Mouse (Mus musculus): ENCODE results near the gene Tmem107. TPM values are rescaled to one million over a fixed set of nuclear protein-coding genes. Genes with fewer than 3 reads are reported as not detected.
A peak's percentile ranks its signal among the peaks of the same experiment; 100 is the strongest.
"Not testable (repeated sequence)": the region's sequence is repeated elsewhere in the genome, so short reads cannot be mapped to it uniquely, and the experiment has no call there.

Gene Tmem107
- total and polyA plus RNA-seq, 3 experiments: 22.6 to 31.3 (median 30.1) TPM

DNA sequence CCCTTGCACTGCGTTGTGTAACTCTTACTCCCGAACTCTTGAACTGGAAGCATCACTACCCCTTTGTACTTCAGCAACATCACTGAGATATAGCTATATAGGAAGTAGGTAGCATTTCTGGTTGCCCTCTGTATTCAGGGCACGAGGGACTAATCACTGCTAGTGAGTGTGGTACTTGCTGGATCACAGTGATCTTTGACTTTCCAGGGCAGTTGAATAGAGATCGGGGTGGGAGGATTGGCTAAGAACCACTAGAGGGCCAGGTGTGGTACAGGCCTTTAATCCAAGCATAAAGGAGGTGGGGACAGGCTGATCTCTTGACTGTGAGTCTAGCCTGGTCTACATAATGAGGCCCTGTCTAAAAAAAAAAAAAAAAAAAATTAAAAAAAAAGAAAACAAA lies 22.3 kb downstream of the Tmem107 start:
- Histone ChIP-seq H3K4me1 (ENCODE audit: control insufficient read depth in 1 of 2, insufficient read depth in 2 of 2) (peaks cover 20 to 74% of the 10 kb centered on the region in 2 experiments), H3K27me3 (replicated peaks) (peaks cover 6% of the 10 kb centered on the region), H3K4me2 (ENCODE audit: insufficient read depth, low read depth, poor library complexity, severe bottlenecking) (no peak overlapping the region), H3K27ac (ENCODE audit: insufficient read depth, low read depth) (no peak overlapping the region), H3K79me2 (replicated peaks; ENCODE audit: control insufficient read depth, extremely low read depth, insufficient read depth, poor library complexity, severe bottlenecking) (peaks cover 29% of the 10 kb centered on the region), H3K9ac (ENCODE audit: insufficient read depth, low read depth) (no peak overlapping the region), H3K9me3 (replicated peaks; ENCODE audit: low read length) (no peaks in the 10 kb centered on the region), H3K36me3 (replicated peaks in 1 of 2; ENCODE audit: control insufficient read depth in 1 of 2, insufficient read depth in 1 of 2, low read length in 1 of 2) (peaks cover 23 to 37% of the 10 kb centered on the region in 2 experiments), H3K4me3 (replicated peaks in 1 of 3; ENCODE audit: low read depth in 2 of 3, low read length in 2 of 3, poor library complexity in 1 of 3) (no peak overlapping the region)
- in situ Hi-C loops (cut with MboI; ENCODE audit: low pct_ligation_motif_present, low pct_unique_long_range_greater_than_20kb, low sequenced_read_pairs): loop anchor here (25.0 kb wide), 1 partner anchor 919 kb away; the partner anchor contains the start of genes Acadvl, Dlg4 and Dvl2
- DNase-seq (ENCODE audit: extremely low read depth): no peak
- dilution Hi-C loops (cut with MboI; ENCODE audit: extremely low pct_ligation_motif_present, extremely low pct_unique_long_range_greater_than_20kb, low sequenced_read_pairs): no loop called here
- TF ChIP-seq POLR2AphosphoS2 (IDR thresholded peaks at IDR 0.05; ENCODE audit: low read depth, low read length) (peak; percentile 33; the same call in 1 of the 2 replicates), ZMIZ1 (IDR thresholded peaks at IDR 0.05; ENCODE audit: low read depth, low read length) (no peak), SMC3 (IDR thresholded peaks at IDR 0.05; ENCODE audit: low read depth, low read length) (peak; percentile 17; the same call in 1 of the 2 replicates), POLR2A (IDR thresholded peaks at IDR 0.05; ENCODE audit: low read depth, low read length) (0 out of 2 replicates have a peak, but pooled peaks have one; percentile 4), CTCF (conservative IDR thresholded peaks at IDR 0.05 in 1 of 2, IDR thresholded peaks at IDR 0.05 in 1 of 2; ENCODE audit: low read depth in 2 of 2, low read length in 2 of 2) (peak in 1 of 2 experiments; percentile 45; a peak in 2 of 4 replicates)

DNA sequence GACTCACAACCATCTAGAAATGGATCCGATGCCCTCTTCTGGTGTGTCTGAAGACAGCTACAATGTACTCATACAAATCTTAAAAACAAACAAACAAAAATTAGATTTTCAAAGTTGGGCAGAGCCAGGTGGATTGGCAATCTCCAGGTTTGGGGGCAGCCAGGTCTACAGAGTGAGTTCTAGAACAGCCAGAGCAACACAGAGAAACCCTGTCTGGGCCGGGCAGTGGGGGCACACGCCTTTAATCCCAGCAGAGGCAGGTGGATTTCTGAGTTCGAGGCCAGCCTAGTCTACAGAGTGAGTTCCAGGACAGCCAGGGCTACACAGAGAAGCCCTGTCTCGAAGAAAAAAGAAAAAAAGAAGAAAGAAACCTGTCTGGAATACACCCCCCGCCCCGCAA lies 23.2 kb downstream of the Tmem107 start:
- H3K4me2 ChIP-seq (ENCODE audit: insufficient read depth, low read depth, poor library complexity, severe bottlenecking); H3K27ac ChIP-seq (ENCODE audit: insufficient read depth, low read depth); dilution Hi-C loops (cut with MboI; ENCODE audit: extremely low pct_ligation_motif_present, extremely low pct_unique_long_range_greater_than_20kb, low sequenced_read_pairs); DNase-seq (ENCODE audit: extremely low read depth); H3K9me3 ChIP-seq (replicated peaks; ENCODE audit: low read length); H3K27me3 ChIP-seq (replicated peaks); H3K4me3 ChIP-seq (replicated peaks in 1 of 3; ENCODE audit: low read depth in 2 of 3, low read length in 2 of 3, poor library complexity in 1 of 3); H3K9ac ChIP-seq (ENCODE audit: insufficient read depth, low read depth): not testable (repeated sequence)
- TF ChIP-seq CHD1 (IDR thresholded peaks at IDR 0.05; ENCODE audit: low read depth, low read length): peak; percentile 81
- in situ Hi-C loops (cut with MboI; ENCODE audit: low pct_ligation_motif_present, low pct_unique_long_range_greater_than_20kb, low sequenced_read_pairs): loop anchor here (25.0 kb wide), 1 partner anchor 918 kb away; the partner anchor contains the start of genes Acadvl, Dlg4 and Dvl2
- H3K36me3 ChIP-seq (replicated peaks in 1 of 2; ENCODE audit: control insufficient read depth in 1 of 2, insufficient read depth in 1 of 2, low read length in 1 of 2): peaks cover 23 to 37% of the 10 kb centered on the region in 2 experiments
- H3K4me1 ChIP-seq (ENCODE audit: control insufficient read depth in 1 of 2, insufficient read depth in 2 of 2): peaks cover 27 to 79% of the 10 kb centered on the region in 2 experiments
- H3K79me2 ChIP-seq (replicated peaks; ENCODE audit: control insufficient read depth, extremely low read depth, insufficient read depth, poor library complexity, severe bottlenecking): peaks cover 25% of the 10 kb centered on the region

GRCm38 (mm10) chr11:69094697-69095429 lies 24.3 kb downstream of the Tmem107 start, which contains the start of gene Per1:
Per1 (plus strand) TSS chr11:69095217.
- Histone ChIP-seq H3K4me1 (ENCODE audit: control insufficient read depth in 1 of 2, insufficient read depth in 2 of 2) (peaks cover 21 to 71% of the 10 kb centered on the region in 2 experiments), H3K27me3 (replicated peaks) (peaks cover 6% of the 10 kb centered on the region)
- dilution Hi-C loops (cut with MboI; ENCODE audit: extremely low pct_ligation_motif_present, extremely low pct_unique_long_range_greater_than_20kb, low sequenced_read_pairs): no loop called here
- no peak for TF ChIP-seq RCOR1 (conservative IDR thresholded peaks at IDR 0.05; ENCODE audit: low read depth, low read length)
- TF ChIP-seq POLR2A (IDR thresholded peaks at IDR 0.05; ENCODE audit: low read depth, low read length): peak; percentile 48; the same call in 1 of the 2 replicates
- peak; percentile 71; the same call in 1 of the 2 replicates for TF ChIP-seq IRF4 (IDR thresholded peaks at IDR 0.05; ENCODE audit: low read depth, low read length)
- TF ChIP-seq RAD21 (IDR thresholded peaks at IDR 0.05; ENCODE audit: low read depth, low read length): no peak
- no peak; the same call in 1 of the 2 replicates for TF ChIP-seq GABPA (IDR thresholded peaks at IDR 0.05; ENCODE audit: insufficient replicate concordance, low read depth, low read length)
- TF ChIP-seq JUN (IDR thresholded peaks at IDR 0.05; ENCODE audit: insufficient read depth, low read depth, low read length): no peak
- TF ChIP-seq ELF1 (IDR thresholded peaks at IDR 0.05; ENCODE audit: low read depth, low read length): peak; percentile 97
- no peak for TF ChIP-seq JUND (conservative IDR thresholded peaks at IDR 0.05; ENCODE audit: low read depth, low read length)
- peak; percentile 93 for TF ChIP-seq MAZ (IDR thresholded peaks at IDR 0.05; ENCODE audit: low read depth, low read length)
- peak; percentile 30; the same call in 1 of the 2 replicates for TF ChIP-seq UBTF (IDR thresholded peaks at IDR 0.05; ENCODE audit: low read depth, low read length)
- TF ChIP-seq MAFK (IDR thresholded peaks at IDR 0.05; ENCODE audit: insufficient replicate concordance, low read length): no peak
- TF ChIP-seq SIN3A (IDR thresholded peaks at IDR 0.05; ENCODE audit: low read length): peak; percentile 100
- TF ChIP-seq PAX5 (IDR thresholded peaks at IDR 0.05; ENCODE audit: low read length): no peak
- TF ChIP-seq ZNF384 (IDR thresholded peaks at IDR 0.05; ENCODE audit: low read depth, low read length): no peak
- TF ChIP-seq CHD1 (IDR thresholded peaks at IDR 0.05; ENCODE audit: low read depth, low read length): no peak
- TF ChIP-seq ZKSCAN1 (IDR thresholded peaks at IDR 0.05; ENCODE audit: borderline replicate concordance, low read depth, low read length): no peak
- peak; percentile 99 for TF ChIP-seq MXI1 (IDR thresholded peaks at IDR 0.05; ENCODE audit: low read depth, low read length)
- TF ChIP-seq SMC3 (IDR thresholded peaks at IDR 0.05; ENCODE audit: low read depth, low read length): no peak
- peak; percentile 2; the same call in 1 of the 2 replicates for TF ChIP-seq E2F4 (IDR thresholded peaks at IDR 0.05; ENCODE audit: insufficient replicate concordance, low read depth, low read length)

More at GRCm38 (mm10) chr11:69094697-69095429, 24.3 kb downstream of the Tmem107 start, which contains the start of gene Per1:
- peak within 1 kb of the TSS; percentile 54 for H3K9ac ChIP-seq (ENCODE audit: insufficient read depth, low read depth)
- H3K4me3 ChIP-seq (replicated peaks in 1 of 3; ENCODE audit: low read depth in 2 of 3, low read length in 2 of 3, poor library complexity in 1 of 3): peak within 1 kb of the TSS; percentile 50 to 89 (median 66)
- H3K27ac ChIP-seq (ENCODE audit: insufficient read depth, low read depth): peak within 1 kb of the TSS; percentile 62
- in situ Hi-C loops (cut with MboI; ENCODE audit: low pct_ligation_motif_present, low pct_unique_long_range_greater_than_20kb, low sequenced_read_pairs): loop anchor here (25.0 kb wide), 1 partner anchor 917 kb away; the partner anchor contains the start of genes Acadvl, Dlg4 and Dvl2
- peaks cover 21% of the 10 kb centered on the region for H3K79me2 ChIP-seq (replicated peaks; ENCODE audit: control insufficient read depth, extremely low read depth, insufficient read depth, poor library complexity, severe bottlenecking)
- no peaks in the 10 kb centered on the region for H3K9me3 ChIP-seq (replicated peaks; ENCODE audit: low read length)
- H3K4me2 ChIP-seq (ENCODE audit: insufficient read depth, low read depth, poor library complexity, severe bottlenecking): peak within 1 kb of the TSS; percentile 93
- peak; percentile 100 for DNase-seq (ENCODE audit: extremely low read depth)
- H3K36me3 ChIP-seq (replicated peaks in 1 of 2; ENCODE audit: control insufficient read depth in 1 of 2, insufficient read depth in 1 of 2, low read length in 1 of 2): peaks cover 17 to 31% of the 10 kb centered on the region in 2 experiments
